Mouse (Mus musculus) kidney, adult 2 months (tissue): Measurements from ENCODE around the gene Efcab8.

Source experiments
- CTCF ChIP-seq: fragments of 200-500 bp; conservative IDR thresholded peaks from 2 replicates; pipeline ENCODE4 v1.5.1; 2011; ENCODE audit warnings: low read depth, mild to moderate bottlenecking, control low read depth, low read length, moderate library complexity, mixed read lengths; ENCODE audit not compliant: insufficient read depth, insufficient read length
- POLR2A ChIP-seq: fragments of 200-500 bp; IDR thresholded peaks from one replicate; pipeline ENCODE4 v1.6.1; 2011; ENCODE audit warnings: low read depth, low read length, control low read depth

DNA sequence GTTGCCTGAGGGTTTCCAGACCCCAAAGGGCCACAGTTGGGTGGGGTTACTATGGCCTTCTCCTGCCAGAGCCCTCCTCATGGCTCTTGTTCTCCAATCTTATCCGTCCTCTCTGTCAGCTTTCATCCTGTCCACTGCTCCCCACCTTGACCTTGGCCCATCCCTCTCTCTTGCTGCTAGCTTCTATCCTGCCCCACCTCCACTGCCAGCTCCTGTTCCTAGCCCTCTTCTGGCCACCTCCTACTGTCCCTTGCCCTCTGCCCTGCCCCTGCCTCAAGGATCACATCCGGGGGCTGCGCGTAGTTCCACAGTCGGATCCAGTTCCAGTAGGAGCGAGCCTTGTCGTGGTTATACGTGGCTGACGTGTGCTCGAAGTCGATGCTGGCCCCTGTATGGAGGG lies 80.6 kb downstream of the Efcab8 start:
- TF ChIP-seq CTCF (no peak), POLR2A (no peak)
